Mouse (Mus musculus) hematopoietic multipotent progenitor cell, adult 10-12 weeks (in vitro differentiated cells): ENCODE data around the gene Eif2ak1. TPM values are rescaled to one million over a fixed set of nuclear protein-coding genes. Genes with fewer than 3 reads are reported as not detected.

Source experiments
- polyA plus RNA-seq: library from polyadenylated mRNA; stranded (reverse); fragments of >175 nt; gene quantifications from 2 replicates; pipeline ENCODE4 v1.2.3, GENCODE M21; 2012; ENCODE audit warnings: low replicate concordance

Eif2ak1 gene
- polyA plus RNA-seq: 18.1 and 30.6 TPM in 2 replicates

DNA sequence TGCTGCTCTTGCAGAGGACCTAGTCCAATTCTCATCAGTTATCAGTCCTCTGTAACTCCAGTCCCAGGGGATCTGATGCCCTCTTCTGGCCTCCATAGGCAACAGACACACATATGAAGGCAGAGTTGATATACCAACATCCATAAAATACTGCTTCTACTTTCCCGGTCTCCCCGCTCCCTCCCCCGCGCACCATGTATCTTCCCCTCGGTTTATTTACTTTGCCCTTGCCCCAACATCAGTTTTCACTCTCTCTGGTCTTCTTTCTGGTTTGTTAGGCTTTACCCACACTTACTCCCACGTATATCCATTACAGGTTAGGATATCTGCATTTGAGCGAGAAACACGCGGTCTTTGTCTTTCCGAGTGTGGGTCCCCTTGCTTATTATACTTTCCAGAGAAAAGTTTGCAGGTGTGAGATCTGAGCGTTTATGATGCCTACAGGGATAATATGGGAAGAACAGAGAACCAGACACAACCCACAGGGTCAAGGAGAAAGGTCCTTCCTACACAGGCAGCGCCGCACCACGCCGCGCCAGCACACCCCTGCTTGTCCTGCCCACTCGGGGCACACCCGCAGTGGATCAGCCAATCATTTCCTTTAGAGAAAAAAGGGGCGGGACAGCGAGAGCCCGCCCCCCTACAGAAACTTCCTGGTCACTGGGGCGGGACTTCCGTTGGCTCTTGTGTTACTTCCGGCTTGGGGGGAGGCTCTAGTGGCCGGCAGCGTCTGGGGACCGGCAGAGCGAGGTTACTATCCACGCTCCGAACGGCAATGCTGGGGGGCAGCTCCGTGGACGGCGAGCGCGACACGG lies at the start of gene Eif2ak1:
Gene Eif2ak1, plus strand, starts transcription at position 673 of the 815 bp plus-strand sequence.

DNA sequence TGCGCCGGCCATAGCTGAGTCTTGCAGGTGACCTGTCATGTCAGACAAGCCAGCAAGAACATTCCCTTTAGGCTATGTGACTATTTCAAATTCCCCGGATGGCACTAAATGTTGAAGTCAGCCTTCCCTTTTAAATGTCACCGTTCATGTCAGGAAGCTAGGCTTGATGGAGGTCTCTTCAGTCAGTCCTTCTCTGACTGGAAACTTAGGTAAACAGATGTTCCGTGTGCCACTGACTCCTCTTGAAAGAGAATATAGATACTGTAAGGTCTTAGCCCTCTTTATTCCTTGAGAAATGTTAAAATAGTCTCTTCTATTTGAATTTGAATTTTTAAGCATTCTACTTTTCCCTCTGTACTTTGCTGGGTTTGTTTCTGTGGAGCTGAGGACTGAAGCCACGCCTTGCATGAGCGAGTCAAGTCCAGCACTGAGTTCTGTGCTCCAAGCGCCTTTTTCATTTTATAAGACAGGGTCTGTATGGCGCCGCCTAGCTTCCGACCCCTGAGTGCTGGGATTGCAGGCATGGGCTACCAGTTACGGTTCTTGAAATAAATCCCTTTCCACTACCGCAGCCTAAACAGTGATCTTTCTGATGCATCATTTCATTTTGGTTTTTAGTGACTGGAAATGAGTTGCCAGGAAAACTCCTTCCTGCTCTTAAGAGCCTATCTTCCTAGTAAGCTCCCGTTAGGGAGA lies 80.2 kb downstream of the Eif2ak1 start, which contains the start of gene Ankrd61:
Gene Ankrd61, minus strand, starts transcription at position 51 of the 696 bp plus-strand sequence.

DNA sequence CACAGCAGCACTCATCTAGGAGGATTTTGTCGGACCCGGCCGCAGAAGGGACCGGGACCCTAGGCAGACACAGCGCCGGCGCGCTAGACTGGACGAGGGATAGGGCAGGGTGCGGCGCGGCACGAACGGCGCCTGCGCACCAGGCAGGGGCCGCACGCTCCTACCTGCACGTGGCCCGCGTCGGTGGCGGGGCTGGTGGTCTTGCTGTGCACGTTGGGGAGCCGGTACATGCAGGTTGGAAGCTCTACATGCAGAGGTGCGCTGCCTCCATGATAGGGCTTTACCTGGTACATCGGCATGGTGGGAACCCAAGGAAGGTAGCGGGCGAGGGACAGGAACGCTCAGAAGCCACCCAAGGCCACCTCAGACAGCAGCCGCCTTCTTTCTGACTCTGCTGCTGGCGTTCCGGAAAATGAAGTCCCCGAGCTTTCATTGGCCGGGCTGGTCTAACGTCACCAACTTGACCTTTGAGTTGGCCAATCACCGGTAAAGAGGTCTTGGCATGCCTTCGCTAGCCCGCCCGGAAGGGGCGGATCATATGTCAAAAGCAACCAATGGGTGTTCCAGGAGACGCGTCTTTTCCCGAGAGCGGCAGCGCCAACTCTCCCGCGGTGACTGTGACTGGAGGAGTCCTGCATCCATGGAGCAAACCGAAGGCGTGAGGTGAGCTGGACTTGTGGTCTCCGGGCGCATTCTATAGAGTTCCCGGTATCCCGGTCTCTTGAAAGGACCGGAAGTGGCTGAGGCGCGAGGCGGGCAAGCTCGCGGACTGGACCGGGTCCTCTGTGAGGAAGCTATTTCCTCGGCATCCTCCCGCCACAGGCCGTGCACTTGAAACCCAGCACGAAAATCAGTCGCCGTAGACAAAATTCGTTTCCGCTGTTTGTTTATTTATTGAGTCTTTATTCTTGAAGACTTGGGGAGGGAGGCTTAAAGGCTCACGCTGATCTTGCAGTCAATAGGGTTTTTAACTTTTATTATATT lies 92.1 kb downstream of the Eif2ak1 start, which contains the start of the genes Aimp2 and Pms2:
Gene Aimp2, minus strand, starts transcription at position 431 of the 984 bp plus-strand sequence.
Gene Pms2, plus strand, starts transcription at position 548 of the 984 bp plus-strand sequence.

DNA sequence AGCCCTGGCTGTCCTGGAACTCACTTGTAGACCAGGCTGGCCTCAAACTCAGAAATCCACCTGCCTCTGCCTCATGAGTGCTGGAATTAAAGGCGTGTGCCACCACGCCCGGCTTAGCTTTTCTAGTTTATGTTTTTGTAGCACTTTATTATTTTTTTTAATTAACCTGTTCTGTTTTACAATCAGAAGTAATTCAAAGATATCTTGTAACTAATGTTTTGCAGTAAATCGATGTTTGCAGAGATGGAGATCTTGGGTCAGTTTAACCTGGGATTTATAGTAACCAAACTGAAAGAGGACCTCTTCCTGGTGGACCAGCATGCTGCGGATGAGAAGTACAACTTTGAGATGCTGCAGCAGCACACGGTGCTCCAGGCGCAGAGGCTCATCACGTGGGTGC lies 110.3 kb downstream of the Eif2ak1 start, which contains the start of gene Gm42421:
Gene Gm42421, plus strand, starts transcription at position 301 of the 400 bp plus-strand sequence.

DNA sequence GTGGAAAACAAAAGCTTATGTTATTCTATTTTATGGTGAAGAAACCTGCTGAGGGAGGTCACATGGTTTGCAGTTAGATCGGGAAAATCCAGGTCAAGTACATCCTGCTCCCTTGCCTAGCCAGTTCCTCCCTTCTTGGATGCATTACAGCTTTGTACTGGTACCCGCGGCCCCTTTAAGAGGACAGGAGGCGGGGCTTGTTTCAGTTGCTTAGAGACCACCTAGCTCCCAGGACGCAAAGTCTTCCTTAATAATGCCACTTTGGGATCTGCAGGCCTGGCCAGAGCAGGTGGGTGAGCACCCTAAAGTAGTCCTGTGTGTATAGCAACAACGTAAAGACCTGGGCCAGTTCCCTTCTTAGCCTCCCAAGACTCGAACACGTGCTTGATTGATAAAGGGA lies 115.2 kb downstream of the Eif2ak1 start, which contains the start of gene Rsph10b:
Gene Rsph10b, plus strand, starts transcription at position 205 of the 400 bp plus-strand sequence.

Other genes starting within 250 kb of the Eif2ak1 start
- 13.8 and 15.4 TPM in 2 replicates for gene Cyth3, start 195.3 kb upstream of the Eif2ak1 start, polyA plus RNA-seq
- 18.3 and 39.3 TPM in 2 replicates for gene Usp42, start 85.5 kb upstream of the Eif2ak1 start, polyA plus RNA-seq
- 0.30 TPM in 1 of 2 replicates, not detected in the other for gene Ankrd61, start 79.9 kb downstream of the Eif2ak1 start, polyA plus RNA-seq
- gene Aimp2, start 92.1 kb downstream of the Eif2ak1 start, polyA plus RNA-seq: 9.1 and 36.3 TPM in 2 replicates
- 0.75 and 2.8 TPM in 2 replicates for gene Pms2, start 92.2 kb downstream of the Eif2ak1 start, polyA plus RNA-seq
- gene Gm42421, start 110.4 kb downstream of the Eif2ak1 start, polyA plus RNA-seq: 0.22 TPM in 1 of 2 replicates, not detected in the other
- gene Rsph10b, start 115.2 kb downstream of the Eif2ak1 start, polyA plus RNA-seq: 0.04 and 0.09 TPM in 2 replicates
- gene Ccz1, start 197.1 kb downstream of the Eif2ak1 start, polyA plus RNA-seq: 46.0 and 76.8 TPM in 2 replicates
- gene Ocm, start 208.9 kb downstream of the Eif2ak1 start, polyA plus RNA-seq: not detected in 2 replicates